Mouse (Mus musculus): ENCODE measurements around the gene Fsip1.

Fsip1 gene

GRCm38 (mm10) chr2:118123743-118124142 lies 133.0 kb downstream of the Fsip1 start:
- DNase-seq, result no peak

- no peak for DNase-seq
Measured at GRCm38 (mm10) chr2:118122291-118122690, 134.5 kb downstream of the Fsip1 start.

GRCm38 (mm10) chr2:118120751-118121150 lies 136.0 kb downstream of the Fsip1 start:
- no peak for DNase-seq

- DNase-seq, result no peak
Measured at GRCm38 (mm10) chr2:118120095-118120494, 136.7 kb downstream of the Fsip1 start.

GRCm38 (mm10) chr2:118119684-118120083 lies 137.1 kb downstream of the Fsip1 start:
- no peak for DNase-seq

DNA sequence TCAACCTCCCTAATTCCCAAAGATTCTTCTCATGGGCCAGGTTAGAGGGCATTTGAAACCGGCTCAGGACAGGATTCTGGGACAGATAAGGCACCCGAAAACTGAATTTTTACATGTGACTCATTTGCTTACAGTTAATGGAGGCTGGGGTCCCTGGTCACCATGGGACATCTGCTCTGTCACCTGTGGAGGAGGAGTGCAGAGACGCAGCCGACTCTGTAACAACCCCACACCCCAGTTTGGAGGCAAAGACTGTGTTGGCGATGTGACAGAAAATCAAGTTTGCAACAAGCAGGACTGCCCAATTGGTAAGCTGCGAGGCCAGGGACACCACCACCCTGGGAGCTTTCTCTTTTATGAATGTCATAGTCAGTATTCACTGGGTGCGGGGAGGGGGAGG lies 138.3 kb downstream of the Fsip1 start:
- DNase-seq, result no peak

GRCm38 (mm10) chr2:118118045-118118444 lies 138.7 kb downstream of the Fsip1 start:
- no peak for DNase-seq

- no peak for DNase-seq
Measured at GRCm38 (mm10) chr2:118117401-118117800, 139.4 kb downstream of the Fsip1 start.

- DNase-seq, result no peak
Measured at GRCm38 (mm10) chr2:118116754-118117290, 139.9 kb downstream of the Fsip1 start.

DNA sequence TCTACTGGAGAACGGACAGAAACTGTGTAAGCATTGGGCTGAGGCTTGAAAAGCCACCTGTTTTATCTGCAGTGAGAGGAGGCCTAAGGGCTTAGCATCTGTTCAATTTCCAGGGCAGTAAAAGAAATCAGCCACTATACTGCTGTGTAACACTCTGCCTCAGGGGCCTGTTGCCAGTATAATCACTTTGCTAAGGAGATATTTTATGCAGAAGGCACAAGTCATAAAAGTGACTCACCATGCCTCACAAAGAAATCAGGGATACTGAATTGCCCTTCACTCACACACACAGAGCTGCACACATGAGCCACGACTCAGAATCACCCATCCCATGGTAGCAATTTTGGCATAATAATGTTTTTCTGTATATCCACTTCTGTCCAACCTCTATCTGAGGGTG lies 140.6 kb downstream of the Fsip1 start:
- no peak for DNase-seq

- no peak for DNase-seq
Measured at GRCm38 (mm10) chr2:118115647-118116046, 141.1 kb downstream of the Fsip1 start.

DNA sequence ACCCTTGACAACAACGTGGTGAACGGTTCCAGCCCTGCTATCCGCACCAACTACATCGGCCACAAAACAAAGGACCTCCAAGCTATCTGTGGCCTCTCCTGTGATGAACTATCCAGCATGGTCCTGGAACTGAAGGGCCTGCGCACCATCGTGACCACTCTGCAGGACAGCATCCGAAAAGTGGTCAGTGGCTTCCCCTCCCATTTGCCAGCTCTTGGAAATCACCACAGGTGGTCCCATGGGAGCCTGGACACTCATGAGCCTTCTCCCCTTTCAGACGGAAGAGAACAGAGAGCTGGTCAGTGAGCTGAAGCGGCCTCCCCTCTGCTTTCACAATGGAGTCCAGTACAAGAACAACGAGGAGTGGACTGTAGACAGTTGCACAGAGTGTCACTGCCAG lies 142.1 kb downstream of the Fsip1 start:
- no peak for DNase-seq

GRCm38 (mm10) chr2:118113808-118114524 lies 142.8 kb downstream of the Fsip1 start:
- DNase-seq, result peak; percentile 66

DNA sequence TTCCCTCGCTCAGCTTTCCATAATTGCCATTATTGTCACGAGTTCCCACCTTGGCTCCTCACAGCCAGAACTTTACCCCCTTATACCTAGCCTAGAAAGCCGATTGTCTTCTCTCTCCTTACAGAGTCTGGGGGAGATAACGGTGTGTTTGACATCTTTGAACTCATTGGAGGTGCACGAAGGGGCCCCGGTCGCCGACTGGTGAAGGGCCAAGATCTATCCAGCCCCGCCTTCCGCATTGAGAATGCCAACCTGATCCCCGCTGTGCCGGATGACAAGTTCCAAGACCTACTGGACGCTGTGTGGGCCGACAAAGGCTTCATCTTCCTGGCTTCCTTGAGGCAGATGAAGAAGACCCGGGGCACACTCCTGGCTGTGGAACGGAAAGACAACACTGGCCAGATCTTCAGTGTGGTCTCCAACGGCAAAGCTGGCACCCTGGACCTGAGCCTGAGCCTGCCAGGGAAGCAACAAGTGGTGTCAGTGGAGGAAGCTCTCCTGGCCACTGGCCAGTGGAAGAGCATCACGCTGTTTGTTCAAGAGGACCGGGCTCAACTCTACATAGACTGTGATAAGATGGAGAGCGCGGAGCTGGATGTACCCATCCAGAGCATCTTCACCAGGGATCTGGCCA lies 143.8 kb downstream of the Fsip1 start:
- DNase-seq, result peak; percentile 39

- DNase-seq, result no peak
Measured at GRCm38 (mm10) chr2:118112438-118112837, 144.3 kb downstream of the Fsip1 start.

DNA sequence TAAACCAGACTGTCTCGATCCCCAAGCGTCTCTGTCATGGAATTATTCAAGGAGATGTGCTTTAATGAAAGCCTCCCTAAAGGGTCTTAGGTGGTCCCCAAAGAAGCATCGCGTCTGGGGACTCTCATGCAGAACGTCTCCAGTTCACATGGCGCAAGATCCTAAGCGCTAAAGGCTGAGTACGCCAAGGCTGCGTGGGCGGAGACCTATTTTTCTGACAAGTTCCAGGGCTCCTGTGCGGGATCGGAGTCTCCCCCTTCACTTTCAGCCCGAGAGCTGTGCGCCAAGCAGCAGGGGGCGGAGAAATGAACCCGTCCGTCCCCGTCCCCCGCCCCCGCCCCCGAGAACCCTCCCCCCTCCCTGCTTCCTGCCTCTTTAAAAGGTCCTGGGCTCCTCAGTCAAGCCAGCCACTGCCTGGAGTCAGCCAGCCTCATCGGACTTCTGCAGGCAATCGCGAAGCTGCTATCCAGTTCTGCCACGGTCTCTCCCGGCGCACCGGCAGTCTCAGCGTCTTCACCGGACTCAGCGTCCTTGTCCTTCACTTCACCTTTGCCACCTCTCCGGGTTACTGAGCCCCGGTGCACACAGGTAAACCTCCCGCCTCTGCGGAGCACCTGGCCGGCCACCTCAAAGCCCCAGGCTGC lies 145.2 kb downstream of the Fsip1 start, which contains the start of gene Thbs1:
Thbs1 (plus strand) TSS at position 389 of the 644 bp plus-strand sequence.
- DNase-seq, result peak; percentile 84

DNA sequence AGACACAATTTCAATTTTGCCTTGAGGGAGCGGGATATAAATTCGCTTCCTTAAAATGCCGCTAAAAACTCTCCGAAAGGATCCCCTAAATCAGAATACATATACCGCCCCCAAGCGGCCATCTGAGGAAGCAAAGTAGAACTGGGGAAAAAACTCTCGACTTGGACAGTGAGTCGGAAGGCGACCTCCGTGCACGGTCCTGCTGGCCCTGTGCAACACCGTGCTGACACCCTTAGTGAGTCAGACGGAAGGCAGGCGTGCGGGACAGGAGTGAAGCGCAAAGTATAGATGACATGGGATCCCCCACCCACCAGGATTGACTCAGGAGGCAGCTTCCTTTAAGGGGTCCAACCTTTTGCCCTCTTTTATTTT lies 145.7 kb downstream of the Fsip1 start:
- DNase-seq, result peak; percentile 91

- DNase-seq, result no peak
Measured at GRCm38 (mm10) chr2:118110225-118110915, 146.4 kb downstream of the Fsip1 start.

DNA sequence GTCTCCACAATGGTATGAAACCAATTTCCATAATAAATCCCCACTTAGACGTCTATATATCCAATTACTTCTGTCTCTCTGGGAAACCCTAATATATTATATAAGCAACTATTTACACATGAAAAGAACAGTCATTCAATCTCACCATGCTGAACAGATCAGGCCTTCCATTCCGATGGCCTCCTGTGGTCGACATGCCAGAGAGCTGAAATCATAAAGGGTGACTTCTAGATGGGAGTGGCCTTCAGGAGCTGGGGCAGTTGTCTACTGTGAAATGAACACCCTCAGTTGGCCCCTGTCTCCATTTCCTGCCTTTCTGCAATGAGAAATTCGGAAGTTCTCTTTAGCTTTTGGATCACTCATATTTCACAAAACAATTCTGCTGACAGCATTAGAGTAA lies 154.6 kb downstream of the Fsip1 start:
- DNase-seq, result no peak

GRCm38 (mm10) chr2:118099104-118099503 lies 157.7 kb downstream of the Fsip1 start:
- no peak for DNase-seq

DNA sequence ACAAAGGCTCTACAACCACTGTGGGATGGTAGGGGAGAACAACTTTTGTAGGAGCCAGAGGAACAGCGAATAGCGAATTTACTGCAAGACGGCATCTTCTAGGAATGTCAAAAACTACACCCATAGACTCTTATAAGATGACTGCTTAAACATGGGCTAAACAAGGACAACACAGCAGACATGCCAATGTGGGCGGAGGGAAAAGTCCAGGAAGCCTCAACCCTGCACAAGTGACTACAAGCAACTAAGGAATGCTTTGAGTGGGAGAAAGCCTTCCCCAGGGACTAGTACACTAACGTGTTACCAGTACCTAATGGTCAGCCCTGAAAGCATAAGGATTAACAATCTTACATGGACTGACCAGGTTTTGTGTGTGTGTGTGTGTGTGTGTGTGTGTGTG lies 165.5 kb downstream of the Fsip1 start:
- DNase-seq, result no peak

DNA sequence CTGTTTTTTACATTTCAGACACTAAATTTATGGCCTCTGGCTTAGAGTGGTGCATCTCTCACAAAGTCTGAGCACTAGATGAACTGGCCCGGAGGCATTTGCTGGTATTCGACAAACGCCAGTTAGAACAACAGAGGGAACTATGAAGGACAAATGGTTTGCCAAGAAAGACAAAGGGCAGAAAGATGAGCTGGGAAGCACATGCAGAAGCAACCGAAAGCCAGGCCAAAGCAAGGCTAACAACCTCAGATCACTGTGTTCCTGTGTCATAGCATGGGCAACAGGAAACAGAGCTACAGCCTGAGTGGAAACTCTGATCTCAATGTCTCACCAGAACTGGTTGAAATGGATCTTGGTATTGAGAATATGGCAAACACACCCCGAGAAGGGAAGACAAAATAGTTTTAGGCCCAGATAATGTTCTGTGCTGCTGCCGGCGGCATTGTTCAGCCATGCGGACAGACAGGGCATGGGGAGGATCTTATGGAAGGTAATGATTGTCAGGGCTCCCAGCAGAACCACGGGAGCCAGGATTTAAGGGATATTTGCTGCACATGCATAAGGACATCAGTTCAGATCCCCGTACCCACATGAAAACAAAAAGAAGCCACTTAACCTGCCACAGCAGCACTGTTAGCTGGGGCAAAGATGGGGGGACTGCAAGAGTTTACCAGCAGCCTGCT lies 169.6 kb downstream of the Fsip1 start:
- no peak for DNase-seq

- DNase-seq, result no peak
Measured at GRCm38 (mm10) chr2:118085647-118086046, 171.1 kb downstream of the Fsip1 start.

All from kidney, adult 18-20 months (tissue).